Mouse (Mus musculus): ENCODE data around the gene Olfr692. TPM values are rescaled to one million over a fixed set of nuclear protein-coding genes. Genes with fewer than 3 reads are reported as not detected.
"Not testable (repeated sequence)": the region's sequence is repeated elsewhere in the genome, so short reads cannot be mapped to it uniquely, and the experiment has no call there.

The Olfr692 gene
- total RNA-seq (2021) = not detected
- long read RNA-seq, experiment 1 = 0 reads
- long read RNA-seq, experiment 2 = 0 reads

GRCm38 (mm10) chr7:105367930-105368329 is at the start of gene Olfr692:
Gene Olfr692 (plus strand): TSS chr7:105368230.
- no peak for DNase-seq

DNA sequence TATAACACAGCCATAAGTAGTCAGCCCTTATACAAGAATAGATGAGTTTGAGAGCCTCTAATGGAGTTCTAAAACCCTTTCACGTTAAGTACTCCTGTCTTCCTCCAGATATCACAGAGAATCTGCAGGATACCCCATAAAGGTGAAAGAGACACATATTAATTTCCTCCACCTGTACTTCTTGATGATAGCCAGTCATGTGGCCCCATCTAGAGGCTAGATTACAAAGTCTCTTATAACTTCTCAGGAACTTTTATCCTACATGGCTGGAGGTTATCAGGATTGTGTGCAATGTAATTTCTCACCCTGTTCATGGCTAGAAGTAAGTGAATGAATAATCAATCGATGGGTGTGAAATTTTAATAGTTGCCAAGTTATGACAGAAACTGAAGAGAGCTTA is 42.7 kb upstream of the Olfr692 start:
- no peak for DNase-seq

GRCm38 (mm10) chr7:105334004-105334403 is 34.0 kb upstream of the Olfr692 start, which contains the start of gene Olfr690:
Gene Olfr690 (minus strand): TSS chr7:105334104.
- DNase-seq = no peak

GRCm38 (mm10) chr7:105342170-105342569 is 25.9 kb upstream of the Olfr692 start, which contains the start of gene Olfr691:
Gene Olfr691 (minus strand): TSS chr7:105342270.
- no peak for DNase-seq

GRCm38 (mm10) chr7:105342752-105343151 is 25.3 kb upstream of the Olfr692 start:
- no peak for DNase-seq

DNA sequence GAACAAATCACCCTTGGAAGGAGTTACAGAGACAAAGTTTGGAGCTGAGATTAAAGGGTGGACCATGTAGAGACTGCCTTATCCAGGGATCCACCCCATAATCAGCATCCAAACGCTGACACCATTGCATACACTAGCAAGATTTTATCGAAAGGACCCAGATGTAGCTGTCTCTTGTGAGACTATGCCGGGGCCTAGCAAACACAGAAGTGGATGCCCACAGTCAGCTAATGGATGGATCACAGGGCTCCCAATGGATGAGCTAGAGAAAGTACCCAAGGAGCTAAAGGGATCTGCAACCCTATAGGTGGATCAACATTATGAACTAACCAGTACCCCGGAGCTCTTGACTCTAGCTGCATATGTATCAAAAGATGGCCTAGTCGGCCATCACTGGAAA is 12.0 kb upstream of the Olfr692 start:
- DNase-seq = not testable (repeated sequence)

DNA sequence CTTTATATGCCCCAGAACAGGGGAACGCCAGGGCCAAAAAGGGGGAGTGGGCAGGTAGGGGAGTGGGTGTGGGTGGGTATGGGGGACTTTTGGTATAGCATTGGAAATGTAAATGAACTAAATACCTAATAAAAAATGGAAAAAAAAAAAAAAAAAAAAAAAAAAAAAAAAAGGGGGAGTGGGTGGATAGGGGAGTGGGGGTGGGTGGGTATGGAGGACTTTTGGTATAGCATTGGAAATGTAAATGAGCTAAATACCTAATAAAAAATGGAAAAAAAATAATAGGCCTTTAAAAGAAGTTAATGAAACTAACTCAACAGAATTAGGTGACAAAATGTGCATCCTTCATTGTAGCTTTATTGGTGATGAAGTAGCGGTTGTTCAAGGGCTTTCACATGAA is 11.5 kb upstream of the Olfr692 start:
- not testable (repeated sequence) for DNase-seq

GRCm38 (mm10) chr7:105361713-105362112 is 6.3 kb upstream of the Olfr692 start:
- DNase-seq = no peak

DNA sequence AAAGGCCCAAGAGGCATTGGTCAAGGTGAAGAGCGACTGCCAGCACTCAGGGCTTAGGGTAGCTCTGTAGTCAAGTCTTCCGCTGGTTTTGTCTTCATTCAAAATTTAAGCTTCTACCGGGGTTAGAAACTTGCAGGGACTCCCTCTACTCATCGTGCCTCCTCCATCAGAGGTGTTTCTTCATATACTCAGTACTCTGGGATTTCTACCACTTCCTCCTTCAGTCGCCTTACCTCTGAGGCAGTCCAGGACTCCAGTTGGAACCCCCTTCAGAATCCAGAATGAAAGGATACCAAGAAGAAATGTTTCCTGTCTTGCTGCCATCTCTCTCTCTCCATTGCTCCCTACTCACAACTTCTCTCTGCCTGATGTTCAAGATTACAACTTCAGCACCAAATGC is 762 bp upstream of the Olfr692 start:
- no peak for DNase-seq

DNA sequence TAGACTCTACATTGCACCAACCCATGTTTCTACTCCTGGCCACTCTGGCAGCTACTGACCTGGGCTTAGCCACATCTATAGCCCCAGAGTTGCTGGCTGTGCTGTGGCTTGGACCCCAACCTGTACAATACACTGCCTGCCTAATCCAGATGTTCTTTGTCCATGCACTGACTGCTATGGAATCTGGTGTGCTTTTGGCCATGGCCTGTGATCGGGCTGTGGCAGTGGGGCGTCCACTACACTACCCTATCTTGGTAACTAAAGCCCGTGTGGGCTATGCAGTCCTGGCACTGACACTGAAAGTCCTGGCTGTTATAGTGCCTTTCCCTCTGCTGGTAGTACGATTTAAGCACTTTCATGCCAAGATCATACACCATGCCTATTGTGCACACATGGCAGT is 491 bp downstream of the Olfr692 start:
- DNase-seq = no peak

GRCm38 (mm10) chr7:105372912-105373311 is 4.9 kb downstream of the Olfr692 start:
- DNase-seq = no peak

DNA sequence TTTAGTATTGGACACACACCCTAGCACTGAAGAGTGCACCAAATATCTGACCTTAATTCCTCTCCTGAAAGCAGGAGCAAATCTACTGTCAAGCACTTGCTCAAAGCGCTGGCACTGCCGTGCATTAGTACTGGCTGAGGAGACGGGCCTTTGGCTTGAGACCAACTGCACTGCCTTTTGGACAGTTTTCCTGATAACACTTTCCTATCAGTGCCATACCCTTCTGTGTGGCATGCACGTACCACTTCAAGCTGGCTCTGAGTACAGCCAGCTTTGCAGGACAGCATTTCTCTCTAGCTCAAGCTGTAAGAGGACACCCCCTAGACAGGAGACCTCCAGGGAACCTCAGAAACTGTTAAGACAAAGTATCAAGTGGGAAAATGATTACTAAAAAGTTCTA is 5.5 kb downstream of the Olfr692 start:
- DNase-seq = no peak

GRCm38 (mm10) chr7:105373976-105374375 is 5.9 kb downstream of the Olfr692 start:
- no peak for DNase-seq

DNA sequence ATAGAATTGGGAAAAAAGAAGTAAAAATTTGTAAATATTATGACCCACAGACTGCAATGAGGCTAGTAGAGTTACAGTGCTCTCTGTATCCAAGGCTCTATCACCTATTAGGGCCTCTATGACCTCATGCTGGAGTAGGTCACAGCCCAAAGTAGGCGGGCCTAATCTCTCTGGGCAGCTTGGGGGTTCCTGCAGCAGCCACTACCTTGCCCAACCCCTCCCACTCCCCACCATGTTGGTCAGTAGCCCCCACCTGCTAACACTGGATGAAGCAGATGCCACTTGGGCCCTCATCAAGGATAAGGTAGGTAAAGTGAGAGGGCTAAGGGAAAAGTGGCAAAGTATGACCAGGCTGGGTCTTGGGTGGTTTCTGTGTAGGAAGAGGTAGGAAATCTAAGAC is 6.8 kb downstream of the Olfr692 start, which contains the start of gene Gm5901:
Gene Gm5901, plus strand, starts transcription at position 173 of the 400 bp plus-strand sequence.
- no peak for DNase-seq

GRCm38 (mm10) chr7:105380329-105380728 is 12.3 kb downstream of the Olfr692 start:
- DNase-seq = no peak

DNA sequence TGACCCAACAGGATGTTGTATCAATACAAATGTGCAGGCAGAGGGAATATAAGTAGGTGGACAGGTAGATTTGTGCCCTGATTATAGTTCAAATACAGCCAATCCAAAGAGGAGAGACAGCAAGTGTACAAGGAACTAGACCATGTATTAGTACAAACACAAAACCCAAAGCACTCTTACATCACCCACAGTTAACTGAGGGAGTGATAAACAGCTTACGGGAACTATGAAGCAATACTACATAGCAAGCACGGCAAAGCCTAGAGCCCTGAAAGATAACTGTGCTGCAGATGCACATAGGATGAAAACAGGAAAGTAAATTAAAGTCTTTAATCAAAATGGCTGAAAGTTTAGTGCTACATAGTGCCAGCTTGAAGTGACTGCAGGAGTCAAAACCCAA is 19.7 kb downstream of the Olfr692 start:
- no peak for DNase-seq

DNA sequence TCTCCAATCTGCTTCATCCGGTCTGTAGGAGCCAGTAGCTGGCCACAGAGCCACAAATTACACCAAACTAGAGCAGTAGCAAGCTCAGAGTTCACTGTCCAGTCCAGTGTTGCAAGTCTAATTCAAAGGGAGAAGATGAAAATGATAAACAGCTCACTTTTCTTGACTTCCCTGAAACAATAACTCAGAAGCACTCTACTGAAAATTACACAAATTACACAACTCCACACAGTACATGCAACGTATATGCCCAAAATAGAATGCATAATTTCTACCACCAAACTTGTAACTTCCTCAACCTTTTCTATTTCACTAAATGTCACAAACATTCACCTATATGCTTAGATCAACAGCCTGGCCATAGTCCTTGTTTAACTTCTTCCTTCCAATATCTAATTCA is 22.2 kb downstream of the Olfr692 start:
- no peak for DNase-seq

DNA sequence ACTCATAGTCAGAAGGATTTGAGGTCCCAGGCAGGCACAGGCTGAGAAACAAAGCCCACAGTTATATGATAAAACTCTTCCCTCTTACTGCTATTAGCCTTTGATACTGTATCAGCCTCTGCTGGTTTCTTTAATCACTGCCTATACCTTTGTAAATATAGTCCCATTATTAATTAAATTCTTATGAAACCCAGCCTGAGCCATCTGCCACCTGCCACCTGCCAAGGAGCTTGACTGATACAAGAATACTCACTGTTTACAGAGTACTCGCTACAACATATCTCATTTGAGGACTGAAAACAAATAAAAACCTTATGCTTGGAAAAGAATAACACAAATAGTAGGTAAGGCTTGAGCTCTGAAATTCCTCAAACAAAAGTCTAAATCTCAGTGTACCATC is 26.6 kb downstream of the Olfr692 start:
- no peak for DNase-seq

DNA sequence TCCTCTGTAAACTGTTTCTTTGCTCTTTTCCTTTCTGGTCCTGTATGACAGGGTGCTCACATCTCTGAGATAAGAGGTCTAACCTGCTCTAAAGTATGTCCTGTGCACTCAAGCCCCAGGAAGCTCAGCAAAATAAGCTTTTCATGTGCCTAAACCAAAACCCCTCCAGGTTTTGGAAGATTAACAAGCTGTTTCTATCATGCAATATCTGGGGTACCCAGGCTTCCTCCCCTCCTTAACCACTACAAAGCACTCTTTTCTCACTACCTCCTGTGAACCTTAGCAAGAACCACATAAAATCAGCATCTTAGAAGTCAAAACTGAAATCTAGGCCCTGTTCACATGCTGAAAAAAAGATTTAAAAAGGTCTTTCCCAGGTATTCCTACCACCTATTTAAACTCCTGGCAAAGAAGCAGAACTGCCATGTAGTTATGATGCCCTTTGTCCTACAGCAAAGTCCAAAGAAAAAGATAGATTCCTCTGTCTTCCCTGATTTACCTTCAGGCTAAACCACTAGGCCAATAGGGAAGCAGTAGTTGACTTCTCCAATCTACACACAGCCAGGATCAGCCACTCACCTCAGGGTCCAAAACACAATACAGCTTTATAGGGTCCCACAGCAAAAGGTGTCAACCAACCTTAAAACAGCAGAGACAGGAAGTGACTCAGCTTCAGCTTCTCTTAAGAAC is 27.2 kb downstream of the Olfr692 start:
- no peak for DNase-seq

DNA sequence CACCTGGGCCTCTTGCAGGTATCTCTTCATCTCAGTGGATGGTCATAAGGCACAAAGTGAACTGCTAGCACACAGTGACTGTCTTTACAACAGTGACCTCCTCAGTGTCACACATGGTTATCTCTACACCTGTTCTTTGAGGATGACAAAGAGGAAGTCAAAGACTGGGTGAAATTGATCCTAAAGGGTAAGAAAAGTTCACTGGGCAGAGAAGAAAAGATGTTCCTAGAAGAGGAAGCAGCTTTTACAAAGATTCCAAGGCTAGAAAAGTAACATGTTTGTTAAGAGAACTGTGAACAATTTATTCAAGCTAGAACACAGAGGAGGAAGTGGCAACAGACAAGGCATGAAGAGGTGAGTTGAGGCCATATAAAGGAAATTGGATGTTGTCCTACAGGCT is 28.1 kb downstream of the Olfr692 start:
- DNase-seq = no peak

- no peak for DNase-seq
Measured at GRCm38 (mm10) chr7:105399058-105399934, 31.3 kb downstream of the Olfr692 start.

DNA sequence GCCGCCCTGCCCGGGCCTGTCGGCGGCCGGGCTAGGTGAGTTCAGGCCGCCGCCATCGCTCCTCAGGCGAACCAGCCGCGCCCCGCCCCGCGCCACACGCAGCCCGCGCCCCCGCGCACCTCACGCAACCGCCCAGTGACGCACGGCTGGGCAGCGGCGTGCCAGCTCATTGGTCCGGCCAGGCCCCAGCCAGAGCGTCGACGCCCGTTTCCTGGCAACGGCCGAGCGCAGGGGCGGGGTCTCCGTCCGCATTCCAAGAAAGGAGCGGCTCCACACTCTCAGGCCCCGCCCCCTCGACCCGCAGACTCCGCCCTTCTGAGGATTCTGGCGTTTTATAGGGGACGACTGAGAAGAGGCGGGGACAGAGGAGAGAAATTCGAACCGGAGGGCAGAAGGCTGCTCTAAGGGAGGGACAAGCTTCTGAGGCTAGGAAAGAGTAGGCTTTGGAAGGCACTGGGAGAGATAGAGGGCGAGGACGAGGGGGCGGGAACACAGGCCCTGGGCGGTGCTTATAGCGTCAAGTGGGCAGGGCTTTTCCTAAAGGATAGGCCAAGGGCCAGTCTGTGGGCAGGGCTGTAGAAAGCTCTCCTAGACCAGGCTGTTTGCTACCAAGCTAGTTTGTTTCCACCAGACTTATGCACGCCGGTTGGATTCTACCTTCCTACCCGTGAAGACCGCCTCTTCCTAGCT is 32.0 kb downstream of the Olfr692 start, which contains the start of gene Fam160a2:
Gene Fam160a2, minus strand, starts transcription at position 120 of the 690 bp plus-strand sequence.
- peak; percentile 99 for DNase-seq

Measured in gastrocnemius, postnatal 25 days (tissue).